Mouse (Mus musculus) bone marrow, adult 2 months (tissue): ENCODE data around the gene Pdxdc1. TPM values are rescaled to one million over a fixed set of nuclear protein-coding genes. Genes with fewer than 3 reads are reported as not detected.
"Not testable (repeated sequence)": the region's sequence is repeated elsewhere in the genome, so short reads cannot be mapped to it uniquely, and the experiment has no call there.

Experiments used
- H3K27ac ChIP-seq: fragments of 200-500 bp; 2 replicates; pipeline ENCODE4 v1.5.1; 2012; ENCODE audit warnings: low read depth, mild to moderate bottlenecking, control low read depth, inconsistent platforms, low read length; ENCODE audit not compliant: control insufficient read depth, poor library complexity, insufficient read depth
- H3K4me1 ChIP-seq: fragments of 200-500 bp; 2 replicates; pipeline ENCODE4 v1.6.1; 2011; ENCODE audit warnings: low read length; ENCODE audit not compliant: control insufficient read depth, insufficient read depth
- H3K4me3 ChIP-seq: fragments of 200-500 bp; replicated peaks from 2 replicates; pipeline ENCODE3; 2011; ENCODE audit warnings: mild to moderate bottlenecking, low read depth, low read length, control low read depth; ENCODE audit not compliant: control insufficient read depth
- CTCF ChIP-seq: fragments of 200-500 bp; IDR thresholded peaks from 2 replicates; pipeline ENCODE4 v1.5.1; 2011; ENCODE audit warnings: low read length, control low read depth; ENCODE audit not compliant: control insufficient read depth, insufficient read depth
- POLR2A ChIP-seq: fragments of 200-500 bp; IDR thresholded peaks from 2 replicates; pipeline ENCODE4 v1.6.1; 2011; ENCODE audit warnings: low read depth, mild to moderate bottlenecking, control low read depth, low read length, borderline replicate concordance; ENCODE audit not compliant: control insufficient read depth
- WGBS: fragments of 180-500 bp; shearing (Covaris S2); methylation state at CpG from one replicate; pipeline ENCODE4 v1.1.7; 2018; 5-methylcytosine and 5-hydroxymethylcytosine counted together
- polyA plus RNA-seq: library from polyadenylated mRNA; stranded (reverse); fragments of >200 nt; gene quantifications from 2 replicates; pipeline ENCODE4 v1.2.4, GENCODE M21; 2011; ENCODE audit warnings: low replicate concordance; ENCODE audit not compliant: missing spikeins, insufficient read depth, insufficient read length

Pdxdc1 gene
- polyA plus RNA-seq, 1 experiment: 70.8 TPM

- Histone ChIP-seq H3K27ac (no peak overlapping the region), H3K4me1 (no peaks in the 10 kb centered on the region), H3K4me3 (no peak overlapping the region)
- 86% methylated on average over 4 of the region's 4 CpGs for WGBS
- TF ChIP-seq POLR2A (no peak), CTCF (no peak)
These were observed 24.6 kb upstream of the Pdxdc1 start for GRCm38 (mm10) chr16:13927456-13928075.

- H3K4me3 ChIP-seq, H3K4me1 ChIP-seq, H3K27ac ChIP-seq: not testable (repeated sequence)
- 82% methylated on average over 5 of the region's 5 CpGs for WGBS
These were observed 20.0 kb upstream of the Pdxdc1 start for GRCm38 (mm10) chr16:13922966-13923365.

GRCm38 (mm10) chr16:13922499-13922898 is 19.6 kb upstream of the Pdxdc1 start:
- whole genome bisulfite sequencing: 82% methylated on average over 3 of the region's 3 CpGs
- not testable (repeated sequence) for H3K4me1 ChIP-seq, H3K27ac ChIP-seq, H3K4me3 ChIP-seq

GRCm38 (mm10) chr16:13921781-13922180 is 18.9 kb upstream of the Pdxdc1 start:
- WGBS: 86% methylated on average over 7 of the region's 7 CpGs
- no peak overlapping the region for H3K4me3 ChIP-seq
- no peak overlapping the region for H3K27ac ChIP-seq
- H3K4me1 ChIP-seq: no peaks in the 10 kb centered on the region; the same call in 1 of the 2 replicates
- TF ChIP-seq POLR2A: no peak
- TF ChIP-seq CTCF: no peak

- Histone ChIP-seq H3K4me1 (no peaks in the 10 kb centered on the region; the same call in 1 of the 2 replicates), H3K4me3 (no peak overlapping the region), H3K27ac (no peak overlapping the region)
- TF ChIP-seq CTCF: peak; percentile 39; the same call in 1 of the 2 replicates
- TF ChIP-seq POLR2A: no peak
- 82% methylated on average over 6 of the region's 6 CpGs for WGBS
These were observed 18.1 kb upstream of the Pdxdc1 start for GRCm38 (mm10) chr16:13921063-13921462.

GRCm38 (mm10) chr16:13920093-13920492 is 17.2 kb upstream of the Pdxdc1 start:
- no peak overlapping the region for H3K27ac ChIP-seq
- H3K4me1 ChIP-seq: no peaks in the 10 kb centered on the region; the same call in 1 of the 2 replicates
- no peak overlapping the region for H3K4me3 ChIP-seq
- WGBS: 90% methylated on average over 5 of the region's 5 CpGs
- TF ChIP-seq CTCF (no peak), POLR2A (no peak)

GRCm38 (mm10) chr16:13907297-13907696 is 4.4 kb upstream of the Pdxdc1 start:
- WGBS: 10% methylated on average over 3 of the region's 3 CpGs
- H3K4me1 ChIP-seq: no peaks in the 10 kb centered on the region
- no peak overlapping the region for H3K27ac ChIP-seq
- no peak overlapping the region for H3K4me3 ChIP-seq
- TF ChIP-seq CTCF (no peak), POLR2A (no peak)

- peak overlapping the region; percentile 73 for H3K27ac ChIP-seq
- peak; percentile 32; the same call in 1 of the 2 replicates for TF ChIP-seq CTCF
- no peak for TF ChIP-seq POLR2A
- under 1% methylated on average over 8 of the region's 8 CpGs for WGBS
These were observed 557 bp upstream of the Pdxdc1 start for GRCm38 (mm10) chr16:13903488-13903887.

GRCm38 (mm10) chr16:13902397-13902831 is 517 bp downstream of the Pdxdc1 start:
- Histone ChIP-seq H3K27ac (peak overlapping the region; percentile 53; the same call in 1 of the 2 replicates), H3K4me1 (no peaks in the 10 kb centered on the region; the same call in 1 of the 2 replicates), H3K4me3 (peak overlapping the region; percentile 79)
- TF ChIP-seq POLR2A: no peak
- no peak for TF ChIP-seq CTCF
- WGBS: under 1% methylated on average over 30 of the region's 30 CpGs

More at GRCm38 (mm10) chr16:13903488-13903887, 557 bp upstream of the Pdxdc1 start:
- Histone ChIP-seq H3K4me3 (peak overlapping the region; percentile 79), H3K4me1 (no peaks in the 10 kb centered on the region; the same call in 1 of the 2 replicates)
